Mouse (Mus musculus) right cerebral cortex, postnatal 4 days (tissue): Measurements from ENCODE around the gene Armt1.

Experiments used
- DNase-seq: peaks from one replicate; pipeline ENCODE4 v3.0.0-alpha.2; 2022

Gene Armt1

GRCm38 (mm10) chr10:4435416-4435815 is 3.1 kb downstream of the Armt1 start:
- no peak for DNase-seq

DNA sequence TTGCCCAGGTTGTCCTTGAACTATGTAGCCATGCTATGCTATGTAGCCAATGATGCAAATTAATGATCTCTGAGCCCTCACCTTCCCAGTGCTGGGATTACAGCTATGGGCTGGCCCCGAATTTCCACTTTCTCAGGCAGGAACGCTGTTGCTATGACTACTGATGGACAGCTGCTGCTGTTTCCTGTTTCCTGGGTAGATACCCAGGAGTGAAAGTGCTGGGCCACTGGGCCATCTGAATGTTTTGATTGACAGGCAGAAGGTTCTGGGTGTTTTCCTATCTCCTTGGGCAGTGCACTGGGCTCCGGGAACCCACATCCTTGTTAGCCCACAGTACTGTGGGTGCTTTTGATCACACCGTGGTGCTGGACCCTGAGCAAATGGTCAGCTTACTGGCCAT is 24.1 kb downstream of the Armt1 start:
- no peak for DNase-seq

DNA sequence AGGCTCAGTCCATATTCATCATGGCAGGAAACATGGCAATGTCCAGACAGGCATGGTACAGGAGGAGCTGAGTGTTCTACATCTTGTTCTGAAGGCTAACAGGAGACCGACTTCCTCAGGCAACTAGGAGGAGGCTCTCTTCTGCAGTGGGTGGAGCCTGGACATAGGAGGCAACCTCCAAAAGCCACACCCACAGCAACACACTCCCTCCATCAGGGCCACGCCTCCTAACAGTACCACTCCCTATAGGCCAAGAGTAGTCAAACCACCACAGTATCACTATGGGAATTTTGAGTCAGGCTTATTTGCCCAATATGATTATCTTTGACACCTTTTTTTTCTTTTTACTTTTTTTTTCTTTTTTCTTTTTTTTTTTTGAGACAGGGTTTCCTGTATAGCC is 27.9 kb downstream of the Armt1 start:
- DNase-seq: no peak

GRCm38 (mm10) chr10:4465799-4466198 is 33.5 kb downstream of the Armt1 start:
- no peak for DNase-seq

- no peak for DNase-seq
These were observed 37.1 kb downstream of the Armt1 start for GRCm38 (mm10) chr10:4469406-4469805.

GRCm38 (mm10) chr10:4473591-4473993 is 41.3 kb downstream of the Armt1 start:
- DNase-seq: no peak

DNA sequence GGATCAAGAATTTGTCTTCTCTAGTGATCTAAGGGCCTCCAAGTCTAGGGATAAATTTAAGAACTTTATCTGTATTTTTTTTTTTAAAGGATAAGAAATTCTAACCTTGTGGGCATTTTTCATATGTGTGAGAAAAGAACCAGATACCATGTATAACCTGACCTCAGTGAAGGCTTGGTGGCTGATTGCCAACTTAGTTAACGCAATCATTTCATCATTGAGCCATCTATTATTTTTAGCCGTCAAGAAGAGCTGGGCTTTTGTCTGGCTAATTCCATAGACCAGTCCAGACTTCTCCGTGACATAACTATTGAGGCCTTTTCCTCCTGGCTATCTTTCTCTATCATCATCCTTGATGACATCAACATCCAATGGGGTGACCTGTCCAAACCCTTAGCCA is 43.2 kb downstream of the Armt1 start:
- DNase-seq: no peak

DNA sequence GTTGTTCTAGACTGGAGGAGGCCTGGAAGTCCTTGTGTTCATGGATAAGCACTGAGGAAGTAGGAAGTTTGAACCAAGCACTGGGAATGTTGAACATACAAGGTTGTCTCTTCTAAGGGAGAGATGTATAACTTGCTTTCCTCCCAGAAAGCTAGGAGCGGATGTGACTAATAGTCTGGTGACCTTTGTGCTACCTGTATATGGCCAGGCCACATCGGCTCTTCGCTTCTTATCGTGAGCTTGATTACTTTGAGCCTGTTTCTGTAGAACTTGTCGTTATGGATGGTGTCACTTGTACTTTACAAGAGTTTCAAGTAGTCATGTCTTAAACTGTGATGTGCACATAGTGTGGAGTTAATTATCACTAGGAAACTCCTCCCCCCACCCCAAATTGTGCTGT is 44.3 kb downstream of the Armt1 start:
- no peak for DNase-seq

DNA sequence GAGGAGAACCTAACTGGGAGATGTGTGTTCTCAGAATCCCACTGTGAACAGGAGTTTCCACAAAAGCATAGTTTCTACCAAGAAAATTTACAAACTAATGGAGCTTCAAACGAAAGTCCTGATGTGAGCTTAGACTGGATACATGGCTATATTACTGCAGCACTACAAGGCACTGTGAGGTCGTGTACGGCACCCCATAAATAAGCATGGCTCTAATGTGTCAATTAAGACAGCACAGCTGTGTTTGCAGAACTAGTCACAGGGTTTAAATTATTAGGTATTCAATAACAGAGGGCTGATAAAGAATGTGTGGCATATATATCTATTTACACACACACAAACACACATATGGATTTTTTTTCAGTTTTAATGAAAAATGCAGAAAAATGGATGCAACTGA is 48.7 kb downstream of the Armt1 start:
- DNase-seq: no peak

DNA sequence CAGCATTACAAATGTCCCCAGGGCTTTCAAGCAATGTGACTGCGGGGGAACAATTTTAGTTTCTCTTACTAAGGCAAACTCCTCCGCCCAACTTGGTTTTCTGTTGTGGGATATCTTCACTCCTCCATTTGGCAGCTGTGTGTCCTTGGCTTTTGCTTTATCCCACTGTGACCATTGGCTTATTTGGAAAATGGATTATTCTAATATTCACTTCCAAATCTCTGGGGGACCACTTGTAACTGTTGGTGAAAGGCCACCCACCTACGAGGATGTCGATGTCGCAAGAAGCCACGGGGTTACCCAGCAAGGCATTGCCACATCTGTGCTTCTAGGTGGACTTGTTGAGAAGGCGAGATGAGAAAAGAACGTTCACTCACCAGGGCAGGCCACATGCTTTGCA is 49.4 kb downstream of the Armt1 start:
- DNase-seq: no peak

DNA sequence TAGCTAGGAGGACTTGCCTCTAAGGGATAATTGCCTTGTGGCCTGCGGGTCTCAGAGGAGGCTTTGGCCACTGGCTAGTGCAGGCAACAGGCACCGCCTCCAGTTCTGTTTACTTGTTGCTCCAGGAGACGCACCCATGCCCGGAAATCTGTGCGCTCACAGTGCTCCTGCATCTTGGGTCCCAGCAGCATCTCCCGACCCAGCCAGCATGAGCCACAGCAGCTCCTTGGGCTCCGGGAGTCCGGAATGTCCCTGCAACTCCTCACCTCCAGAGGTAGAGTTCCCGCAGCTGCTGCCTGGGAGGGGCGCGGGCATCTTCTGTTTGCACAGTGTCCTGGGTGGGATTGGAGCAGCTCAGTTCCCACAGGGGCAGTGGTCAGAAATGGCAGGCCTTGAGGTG is 50.1 kb downstream of the Armt1 start, which contains the start of gene Ccdc170:
Gene Ccdc170, plus strand, starts transcription at position 148 of the 400 bp plus-strand sequence.
- no peak for DNase-seq

DNA sequence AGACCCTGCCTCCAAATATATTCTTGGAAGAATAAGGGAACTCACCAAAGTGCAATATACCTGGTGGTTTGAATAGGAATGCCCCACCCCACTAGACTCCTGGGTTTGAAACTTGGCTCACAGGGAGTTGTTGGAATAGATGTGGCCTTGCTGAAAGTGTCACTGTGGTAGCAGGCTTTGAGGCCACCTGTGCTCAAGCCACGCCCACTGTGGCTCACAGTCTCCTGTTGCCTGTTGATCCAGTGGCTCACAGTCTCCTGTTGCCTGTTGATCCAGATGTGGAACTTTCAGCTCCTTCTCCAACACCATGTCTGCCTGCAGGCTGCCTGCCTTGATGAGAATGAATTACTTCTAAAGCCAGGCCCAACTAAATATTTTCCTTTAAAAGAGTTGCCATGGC is 51.6 kb downstream of the Armt1 start:
- DNase-seq: no peak

DNA sequence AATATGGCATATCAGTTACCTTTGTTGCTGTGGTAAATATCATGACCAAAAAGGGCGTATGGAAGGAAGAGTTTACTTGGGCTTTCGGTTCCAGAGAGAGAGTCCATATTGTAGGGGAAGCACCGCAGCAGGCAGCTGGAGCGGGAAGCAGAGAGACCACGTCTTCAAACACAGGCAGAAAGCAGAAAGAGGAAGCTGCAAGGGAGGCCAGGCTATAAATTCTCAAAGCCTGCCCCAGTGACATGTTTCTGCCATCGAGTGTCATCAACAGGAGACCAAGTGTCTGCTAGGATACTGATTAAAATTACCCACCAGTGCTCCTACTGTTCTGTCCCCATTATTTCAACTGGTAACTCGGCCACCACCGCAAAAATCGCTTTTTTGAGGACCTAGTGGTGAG is 52.7 kb downstream of the Armt1 start:
- no peak for DNase-seq

- DNase-seq: no peak
These were observed 57.6 kb downstream of the Armt1 start for GRCm38 (mm10) chr10:4489865-4490264.

DNA sequence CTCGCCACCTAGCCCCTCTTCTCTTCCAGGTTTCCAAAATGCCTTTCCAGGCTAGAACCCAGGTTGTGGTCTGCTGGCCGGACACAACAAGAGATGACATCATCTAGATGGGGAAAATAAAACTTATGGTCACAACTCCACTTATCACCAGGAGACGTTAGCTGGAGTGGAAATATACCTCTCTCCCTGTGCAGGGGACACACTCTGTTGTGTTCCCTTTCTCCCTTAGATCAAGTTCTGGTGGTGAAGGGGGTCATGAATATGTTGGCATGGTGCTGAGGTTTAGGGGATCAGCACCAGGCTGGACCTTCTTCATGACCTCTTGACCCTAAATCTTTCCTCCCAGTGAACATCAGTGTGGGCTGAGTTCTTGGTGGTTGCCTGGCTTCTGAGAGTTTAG is 59.0 kb downstream of the Armt1 start:
- DNase-seq: no peak

DNA sequence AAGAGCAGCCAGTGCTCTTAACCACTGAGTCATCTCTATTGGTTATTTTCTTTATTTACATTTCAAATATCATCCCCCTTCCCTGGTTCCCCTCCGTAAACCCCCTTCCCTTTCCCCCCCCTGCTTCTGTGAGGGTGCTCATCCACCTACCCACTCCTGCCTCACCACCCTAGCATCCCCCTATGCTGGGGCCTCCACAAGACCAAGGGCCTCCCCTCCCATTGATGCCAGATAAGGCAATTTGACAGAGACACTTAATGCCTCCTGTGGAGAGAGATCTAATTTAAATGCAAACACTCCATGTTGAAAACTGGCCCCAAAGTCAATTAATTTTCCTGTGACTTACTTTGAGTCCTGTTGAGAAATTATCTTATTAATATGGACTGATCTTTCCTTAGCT is 59.8 kb downstream of the Armt1 start:
- no peak for DNase-seq

DNA sequence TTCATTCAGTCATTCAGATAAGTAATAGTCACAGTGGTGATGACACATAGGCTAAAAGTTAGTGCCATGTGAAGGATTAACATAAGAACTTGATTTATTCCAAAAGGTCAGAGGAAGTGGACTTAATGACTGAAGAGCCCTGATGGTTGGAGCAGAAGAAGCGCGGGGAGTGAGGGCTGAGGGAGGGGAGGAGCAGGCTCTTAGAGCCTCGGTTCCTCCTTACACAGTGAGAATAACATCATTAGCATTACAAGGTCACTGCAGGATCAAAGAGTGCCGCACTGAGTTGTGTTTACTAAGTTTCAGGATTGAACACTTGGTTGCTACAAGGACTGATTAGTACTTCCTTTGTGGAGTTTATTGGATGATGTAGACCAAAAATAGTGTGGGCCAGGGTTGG is 60.6 kb downstream of the Armt1 start:
- DNase-seq: no peak

DNA sequence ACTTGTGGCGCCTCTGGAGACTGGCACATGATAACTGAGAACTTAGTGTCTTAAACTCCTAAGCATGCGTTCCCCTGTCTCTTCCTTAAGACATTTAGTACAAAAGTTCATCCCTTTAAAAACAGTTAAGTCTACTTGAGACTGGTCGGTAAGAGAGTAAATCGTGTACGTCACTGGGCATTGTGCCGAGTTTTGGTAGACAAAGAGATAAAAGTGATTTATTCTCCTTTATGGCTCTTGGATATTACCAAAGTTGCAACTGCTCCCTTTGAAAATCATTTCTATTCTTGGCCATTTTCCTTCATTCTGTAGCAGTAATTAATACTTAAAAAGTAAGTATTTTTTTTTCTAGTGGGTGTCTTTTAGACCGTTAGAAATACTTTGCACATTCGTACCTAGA is 71.0 kb downstream of the Armt1 start:
- no peak for DNase-seq
